Mouse (Mus musculus): ENCODE data around the gene Mrpl33.
"Not testable (repeated sequence)": the region's sequence is repeated elsewhere in the genome, so short reads cannot be mapped to it uniquely, and the experiment has no call there.

Mrpl33 gene

GRCm38 (mm10) chr5:31596481-31597429 is at the start of gene Mrpl33:
TSS of gene Mrpl33 (plus strand) at chr5:31596935.
- peak; percentile 45 for DNase-seq (ENCODE audit: low spot score)

GRCm38 (mm10) chr5:31559401-31559800 is 37.3 kb upstream of the Mrpl33 start:
- no peak for DNase-seq (ENCODE audit: low spot score)

- DNase-seq (ENCODE audit: low spot score), result no peak
These were observed 36.4 kb upstream of the Mrpl33 start for GRCm38 (mm10) chr5:31560352-31560751.

GRCm38 (mm10) chr5:31562036-31562666 is 34.6 kb upstream of the Mrpl33 start:
- no peak for DNase-seq (ENCODE audit: low spot score)

GRCm38 (mm10) chr5:31563496-31563895 is 33.2 kb upstream of the Mrpl33 start:
- DNase-seq (ENCODE audit: low spot score), result peak; percentile 27

GRCm38 (mm10) chr5:31563905-31564304 is 32.8 kb upstream of the Mrpl33 start:
- no peak for DNase-seq (ENCODE audit: low spot score)

GRCm38 (mm10) chr5:31564976-31565375 is 31.8 kb upstream of the Mrpl33 start:
- no peak for DNase-seq (ENCODE audit: low spot score)

GRCm38 (mm10) chr5:31566026-31566425 is 30.7 kb upstream of the Mrpl33 start:
- DNase-seq (ENCODE audit: low spot score), result no peak

GRCm38 (mm10) chr5:31566457-31566856 is 30.3 kb upstream of the Mrpl33 start:
- no peak for DNase-seq (ENCODE audit: low spot score)

- DNase-seq (ENCODE audit: low spot score), result no peak
These were observed 28.6 kb upstream of the Mrpl33 start for GRCm38 (mm10) chr5:31567951-31568657.

- no peak for DNase-seq (ENCODE audit: low spot score)
These were observed 25.6 kb upstream of the Mrpl33 start for GRCm38 (mm10) chr5:31571023-31571608.

- DNase-seq (ENCODE audit: low spot score), result no peak
These were observed 23.0 kb upstream of the Mrpl33 start for GRCm38 (mm10) chr5:31573722-31574121.

GRCm38 (mm10) chr5:31576539-31576975 is 20.2 kb upstream of the Mrpl33 start:
- no peak for DNase-seq (ENCODE audit: low spot score)

- no peak for DNase-seq (ENCODE audit: low spot score)
These were observed 15.5 kb upstream of the Mrpl33 start for GRCm38 (mm10) chr5:31581263-31581662.

GRCm38 (mm10) chr5:31581932-31582331 is 14.8 kb upstream of the Mrpl33 start:
- DNase-seq (ENCODE audit: low spot score), result no peak

- DNase-seq (ENCODE audit: low spot score), result no peak
These were observed 13.5 kb upstream of the Mrpl33 start for GRCm38 (mm10) chr5:31583261-31583660.

GRCm38 (mm10) chr5:31585526-31585925 is 11.2 kb upstream of the Mrpl33 start:
- DNase-seq (ENCODE audit: low spot score), result no peak

GRCm38 (mm10) chr5:31588016-31588415 is 8.7 kb upstream of the Mrpl33 start:
- DNase-seq (ENCODE audit: low spot score), result no peak

GRCm38 (mm10) chr5:31588672-31589071 is 8.1 kb upstream of the Mrpl33 start:
- not testable (repeated sequence) for DNase-seq (ENCODE audit: low spot score)

- no peak for DNase-seq (ENCODE audit: low spot score)
These were observed 6.9 kb upstream of the Mrpl33 start for GRCm38 (mm10) chr5:31589711-31590319.

GRCm38 (mm10) chr5:31591122-31591521 is 5.6 kb upstream of the Mrpl33 start:
- DNase-seq (ENCODE audit: low spot score), result no peak

- no peak for DNase-seq (ENCODE audit: low spot score)
These were observed 867 bp upstream of the Mrpl33 start for GRCm38 (mm10) chr5:31595868-31596267.
